Mouse (Mus musculus): ENCODE data around the gene Kbtbd6. TPM values are rescaled to one million over a fixed set of nuclear protein-coding genes. Genes with fewer than 3 reads are reported as not detected.
"Not testable (repeated sequence)": the region's sequence is repeated elsewhere in the genome, so short reads cannot be mapped to it uniquely, and the experiment has no call there.

Gene Kbtbd6
- polyA plus RNA-seq (2016; fragmentation: Nextera tagmentation; extraction: Ambion mirVana), result 2.9 and 3.8 TPM in 2 replicates

DNA sequence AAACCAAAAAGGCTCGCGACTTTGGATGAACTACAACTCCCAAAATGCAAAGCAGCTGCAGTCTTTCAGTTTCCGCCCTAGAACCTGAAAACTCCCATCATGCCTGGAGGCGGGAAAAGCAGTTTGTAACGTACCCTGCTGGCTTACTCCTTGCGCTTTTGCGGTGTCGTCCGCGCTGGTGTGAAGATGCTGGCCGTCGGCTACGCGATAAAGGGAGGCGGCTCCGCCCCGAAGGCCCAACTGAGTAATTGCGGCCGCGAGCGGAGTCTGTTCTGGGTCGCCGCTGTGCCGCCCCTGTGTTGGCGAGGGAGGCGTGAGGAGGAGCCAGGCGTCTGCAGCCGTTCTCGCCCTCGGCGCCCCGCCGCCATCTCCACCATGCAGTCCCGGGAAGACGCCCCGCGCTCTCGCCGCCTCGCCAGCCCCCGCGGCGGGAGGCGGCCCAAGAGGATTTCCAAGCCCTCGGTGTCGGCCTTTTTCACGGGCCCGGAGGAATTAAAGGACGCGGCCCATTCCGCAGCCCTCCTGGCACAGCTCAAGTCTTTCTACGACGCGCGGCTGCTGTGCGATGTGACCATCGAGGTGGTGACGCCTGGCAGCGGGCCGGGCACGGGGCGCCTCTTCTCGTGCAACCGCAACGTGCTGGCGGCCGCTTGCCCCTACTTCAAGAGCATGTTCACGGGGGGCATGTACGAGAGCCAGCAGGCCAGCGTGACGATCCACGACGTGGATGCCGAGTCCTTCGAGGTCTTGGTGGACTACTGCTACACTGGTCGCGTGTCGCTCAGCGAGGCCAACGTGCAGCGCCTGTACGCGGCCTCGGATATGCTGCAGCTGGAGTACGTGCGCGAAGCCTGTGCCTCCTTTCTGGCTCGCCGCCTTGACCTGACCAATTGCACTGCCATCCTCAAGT is at the start of gene Kbtbd6:
Gene Kbtbd6, plus strand, starts transcription at position 155 of the 910 bp plus-strand sequence.
- H3K4me1 ChIP-seq; H3K36me3 ChIP-seq; H3K27me3 ChIP-seq (ENCODE audit: insufficient read depth, poor library complexity, severe bottlenecking); H3K9me3 ChIP-seq: not testable (repeated sequence)
- Histone ChIP-seq H3K27ac (peak within 1 kb of the TSS; percentile 89), H3K4me3 (peak within 1 kb of the TSS; percentile 64)
- DNase-seq (ENCODE audit: low spot score), result peak; percentile 97
- 10% methylated on average over 40 of the region's 89 CpGs for WGBS

DNA sequence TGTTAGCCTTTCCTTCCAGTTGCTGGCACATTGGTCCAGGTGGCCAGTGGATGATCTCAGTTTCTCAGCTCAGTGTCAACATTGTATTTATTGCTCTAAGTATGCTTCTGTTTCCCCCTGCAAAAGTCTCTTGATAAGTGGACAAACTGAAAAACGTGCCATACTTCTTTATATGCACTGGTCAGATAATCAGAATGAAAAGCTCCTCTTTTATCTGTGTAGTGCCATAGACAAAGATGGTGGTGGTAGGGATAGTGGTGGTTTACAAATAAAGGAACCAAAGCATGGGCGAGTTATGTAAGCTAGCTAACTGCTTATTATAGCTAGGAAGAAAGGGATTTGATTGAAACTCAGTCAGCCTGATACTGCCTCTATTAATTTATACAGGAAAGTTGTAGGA is 44.0 kb upstream of the Kbtbd6 start:
- WGBS, result 77% methylated on average over 2 of the region's 2 CpGs
- Histone ChIP-seq H3K36me3 (peaks cover 20% of the 10 kb centered on the region), H3K4me1 (no peaks in the 10 kb centered on the region)

DNA sequence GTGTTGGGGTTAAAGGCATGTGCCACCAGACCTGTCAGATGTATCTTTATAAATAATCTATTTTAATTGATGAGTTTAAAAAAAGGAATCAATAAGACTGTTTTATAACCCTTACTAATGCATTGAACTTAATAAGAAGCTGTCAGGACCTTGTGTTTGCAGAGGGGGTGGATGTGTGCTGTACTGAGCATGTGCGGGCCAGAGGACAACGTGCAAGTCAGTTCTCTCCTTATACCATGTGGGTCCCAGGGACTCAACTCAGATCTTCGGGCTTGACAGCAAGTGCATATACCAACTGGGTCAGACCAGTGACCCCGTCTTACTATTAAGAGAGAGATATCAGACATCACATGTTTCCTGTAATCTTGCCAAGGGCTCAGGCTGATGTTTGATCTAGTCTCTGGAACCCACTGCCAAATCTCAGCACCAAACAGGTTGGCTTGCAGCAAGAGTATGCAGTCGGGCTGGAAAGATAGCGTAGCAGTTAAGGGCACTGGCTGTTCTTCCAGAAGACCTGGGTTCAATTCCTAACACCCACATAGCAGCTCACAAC is 42.3 kb upstream of the Kbtbd6 start:
- no peaks in the 10 kb centered on the region for H3K27me3 ChIP-seq (ENCODE audit: insufficient read depth, poor library complexity, severe bottlenecking)
- no peaks in the 10 kb centered on the region for H3K4me1 ChIP-seq
- no peak for DNase-seq (ENCODE audit: low spot score)
- H3K27ac ChIP-seq, result no peak overlapping the region
- H3K36me3 ChIP-seq, result peaks cover 21% of the 10 kb centered on the region; the same call in 1 of the 2 replicates
- WGBS, result 85% methylated on average over 6 of the region's 6 CpGs
- H3K9me3 ChIP-seq, result no peaks in the 10 kb centered on the region
- H3K4me3 ChIP-seq, result no peak overlapping the region

More for the DNA sequence above, 44.0 kb upstream of the Kbtbd6 start:
- Histone ChIP-seq H3K9me3 (no peaks in the 10 kb centered on the region), H3K27ac (no peak overlapping the region), H3K4me3 (no peak overlapping the region), H3K27me3 (ENCODE audit: insufficient read depth, poor library complexity, severe bottlenecking) (no peaks in the 10 kb centered on the region)
- no peak for DNase-seq (ENCODE audit: low spot score)

DNA sequence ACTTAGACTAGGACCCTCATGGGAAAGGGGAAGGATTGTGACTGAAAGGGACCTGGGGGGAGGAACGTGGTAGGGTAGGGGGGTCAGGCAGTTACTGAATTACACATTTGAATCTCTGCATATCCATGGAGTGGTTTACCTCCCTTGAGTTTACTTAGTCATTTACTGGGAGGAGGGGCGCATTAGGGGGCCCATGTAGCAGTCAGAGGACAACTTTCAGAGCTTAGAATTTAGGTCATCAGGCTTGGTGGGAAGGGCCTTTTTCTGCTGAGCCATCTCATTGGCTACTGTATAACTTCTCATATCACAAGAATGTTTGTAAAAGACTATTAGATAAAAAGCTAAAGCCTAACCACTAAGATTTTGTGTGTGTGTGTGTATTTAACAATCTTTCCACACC is 41.0 kb upstream of the Kbtbd6 start:
- H3K27ac ChIP-seq, result no peak overlapping the region
- H3K27me3 ChIP-seq (ENCODE audit: insufficient read depth, poor library complexity, severe bottlenecking), result no peaks in the 10 kb centered on the region
- H3K9me3 ChIP-seq, result no peaks in the 10 kb centered on the region
- peaks cover 23% of the 10 kb centered on the region; the same call in 1 of the 2 replicates for H3K36me3 ChIP-seq
- H3K4me1 ChIP-seq, result no peaks in the 10 kb centered on the region
- no peak overlapping the region for H3K4me3 ChIP-seq
- no peak for DNase-seq (ENCODE audit: low spot score)
- 75% methylated on average over 2 of the region's 2 CpGs for WGBS

DNA sequence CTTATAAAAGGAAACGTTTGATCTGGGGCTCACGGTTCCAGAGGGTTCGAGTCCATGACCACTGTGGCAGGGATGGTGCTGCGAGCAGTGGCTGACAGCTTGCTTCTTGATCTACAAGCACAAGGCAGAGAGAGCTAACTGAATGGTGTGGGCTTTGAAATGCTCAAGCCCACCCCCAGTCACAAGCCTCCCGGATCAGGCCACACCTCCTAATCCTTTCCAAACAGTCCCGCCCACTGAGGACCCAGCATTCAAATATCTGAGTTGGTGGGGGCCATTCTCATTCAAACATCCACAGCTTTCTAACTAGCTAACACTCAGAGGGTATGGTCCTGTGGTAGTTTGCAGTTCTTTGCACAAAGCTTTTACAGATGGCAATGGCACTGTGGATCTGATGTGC is 38.5 kb upstream of the Kbtbd6 start:
- WGBS, result 85% methylated on average over 6 of the region's 6 CpGs
- Histone ChIP-seq H3K4me3 (no peak overlapping the region), H3K27me3 (ENCODE audit: insufficient read depth, poor library complexity, severe bottlenecking) (no peaks in the 10 kb centered on the region), H3K9me3 (no peaks in the 10 kb centered on the region), H3K27ac (no peak overlapping the region), H3K4me1 (no peaks in the 10 kb centered on the region), H3K36me3 (peaks cover 22% of the 10 kb centered on the region)
- no peak for DNase-seq (ENCODE audit: low spot score)

DNA sequence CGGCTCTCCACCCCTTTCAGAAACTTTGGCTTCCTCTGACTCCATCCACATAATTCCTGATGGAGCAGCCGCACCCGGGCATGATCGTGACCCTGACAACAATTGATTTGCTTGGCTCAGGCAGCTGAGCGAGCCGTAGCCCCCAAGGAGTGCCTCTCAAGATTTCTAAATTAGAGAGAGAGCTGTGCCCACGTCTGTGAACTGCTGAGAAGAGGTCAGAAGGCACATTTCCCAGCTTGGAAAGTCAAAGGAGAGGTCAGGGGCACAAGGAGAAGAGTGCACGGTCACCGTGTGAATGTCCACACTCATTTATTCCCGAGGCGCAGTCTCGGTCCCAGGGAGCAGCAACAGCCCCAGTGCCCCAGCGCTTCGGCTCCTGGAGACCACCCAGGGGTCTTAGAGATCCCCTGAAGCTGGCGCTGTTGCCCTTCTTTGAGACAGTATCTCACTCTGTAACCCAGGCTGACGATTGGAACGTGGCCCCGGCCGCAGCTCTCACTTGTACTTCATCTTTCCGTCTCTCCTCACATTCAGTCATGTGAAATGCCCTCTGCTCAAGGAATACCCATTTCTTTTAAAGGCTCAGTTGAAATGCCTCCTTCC is 31.5 kb upstream of the Kbtbd6 start:
- Histone ChIP-seq H3K4me1 (no peaks in the 10 kb centered on the region; the same call in 1 of the 2 replicates), H3K4me3 (no peak overlapping the region), H3K27ac (no peak overlapping the region), H3K27me3 (ENCODE audit: insufficient read depth, poor library complexity, severe bottlenecking) (no peaks in the 10 kb centered on the region), H3K9me3 (no peaks in the 10 kb centered on the region), H3K36me3 (peaks cover 23% of the 10 kb centered on the region)
- 72% methylated on average over 20 of the region's 20 CpGs for WGBS
- DNase-seq (ENCODE audit: low spot score), result no peak

DNA sequence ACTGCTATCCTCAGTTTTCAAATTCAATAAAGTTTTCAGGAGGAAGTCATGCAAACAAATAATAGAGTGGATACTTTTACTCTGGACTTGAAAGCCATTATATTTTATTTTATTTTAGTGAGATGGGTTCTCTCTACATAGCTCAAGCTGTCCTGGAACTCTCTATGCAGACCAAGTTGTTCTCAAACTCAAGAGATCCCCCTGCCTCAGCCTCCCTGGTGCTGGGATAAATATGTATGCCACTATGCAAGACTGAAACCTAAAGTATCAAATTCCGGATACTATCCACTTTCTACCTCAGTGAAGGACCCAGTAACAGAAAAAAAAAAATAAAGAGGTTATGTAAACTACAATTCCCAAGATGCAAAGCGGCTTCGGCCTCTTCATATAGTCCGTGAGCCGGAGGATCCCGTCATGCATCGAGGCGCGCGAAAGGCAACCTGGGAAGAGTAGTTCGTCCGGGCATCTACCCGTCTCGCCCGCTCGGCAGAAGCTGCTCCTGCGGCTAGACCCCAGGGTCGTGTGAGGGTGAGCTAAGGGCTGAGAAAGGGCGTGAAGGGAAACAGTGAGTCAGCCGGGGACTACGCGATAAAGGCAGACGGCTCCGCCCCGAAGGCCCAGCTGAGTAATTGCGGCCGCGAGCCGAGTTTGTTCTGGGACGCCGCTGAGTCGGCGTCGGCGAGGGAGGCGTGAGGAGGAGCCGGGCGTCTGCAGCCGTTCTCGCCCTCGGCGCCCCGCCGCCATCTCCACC is 25.5 kb upstream of the Kbtbd6 start, which contains the start of gene Kbtbd7:
Gene Kbtbd7, plus strand, starts transcription at position 533 of the 751 bp plus-strand sequence.
- 0 out of 2 replicates have a peak, but pooled peaks cover 7% of the 10 kb centered on the region for H3K9me3 ChIP-seq
- H3K27me3 ChIP-seq (ENCODE audit: insufficient read depth, poor library complexity, severe bottlenecking), result no peaks in the 10 kb centered on the region
- H3K36me3 ChIP-seq, result peaks cover 12% of the 10 kb centered on the region
- peak; percentile 99 for DNase-seq (ENCODE audit: low spot score)
- peak within 1 kb of the TSS; percentile 57 for H3K4me3 ChIP-seq
- 0 out of 2 replicates have a peak, but pooled peaks cover 3% of the 10 kb centered on the region for H3K4me1 ChIP-seq
- WGBS, result 1% methylated on average over 40 of the region's 44 CpGs
- H3K27ac ChIP-seq, result peak within 1 kb of the TSS; percentile 89

DNA sequence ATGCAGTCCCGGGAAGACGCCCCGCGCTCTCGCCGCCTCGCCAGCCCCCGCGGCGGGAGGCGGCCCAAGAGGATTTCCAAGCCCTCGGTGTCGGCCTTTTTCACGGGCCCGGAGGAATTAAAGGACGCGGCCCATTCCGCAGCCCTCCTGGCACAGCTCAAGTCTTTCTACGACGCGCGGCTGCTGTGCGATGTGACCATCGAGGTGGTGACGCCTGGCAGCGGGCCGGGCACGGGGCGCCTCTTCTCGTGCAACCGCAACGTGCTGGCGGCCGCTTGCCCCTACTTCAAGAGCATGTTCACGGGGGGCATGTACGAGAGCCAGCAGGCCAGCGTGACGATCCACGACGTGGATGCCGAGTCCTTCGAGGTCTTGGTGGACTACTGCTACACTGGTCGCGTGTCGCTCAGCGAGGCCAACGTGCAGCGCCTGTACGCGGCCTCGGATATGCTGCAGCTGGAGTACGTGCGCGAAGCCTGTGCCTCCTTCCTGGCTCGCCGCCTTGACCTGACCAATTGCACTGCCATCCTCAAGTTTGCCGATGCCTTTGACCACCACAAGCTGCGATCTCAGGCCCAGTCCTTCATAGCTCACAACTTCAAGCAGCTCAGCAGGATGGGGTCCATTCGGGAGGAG is 24.8 kb upstream of the Kbtbd6 start:
- H3K9me3 ChIP-seq; DNase-seq (ENCODE audit: low spot score); H3K4me1 ChIP-seq; H3K27me3 ChIP-seq (ENCODE audit: insufficient read depth, poor library complexity, severe bottlenecking): not testable (repeated sequence)
- peak overlapping the region; percentile 89 for H3K27ac ChIP-seq
- WGBS, result 30% methylated on average over 16 of the region's 59 CpGs
- H3K4me3 ChIP-seq, result peak overlapping the region; percentile 57
- peaks cover 12% of the 10 kb centered on the region for H3K36me3 ChIP-seq

DNA sequence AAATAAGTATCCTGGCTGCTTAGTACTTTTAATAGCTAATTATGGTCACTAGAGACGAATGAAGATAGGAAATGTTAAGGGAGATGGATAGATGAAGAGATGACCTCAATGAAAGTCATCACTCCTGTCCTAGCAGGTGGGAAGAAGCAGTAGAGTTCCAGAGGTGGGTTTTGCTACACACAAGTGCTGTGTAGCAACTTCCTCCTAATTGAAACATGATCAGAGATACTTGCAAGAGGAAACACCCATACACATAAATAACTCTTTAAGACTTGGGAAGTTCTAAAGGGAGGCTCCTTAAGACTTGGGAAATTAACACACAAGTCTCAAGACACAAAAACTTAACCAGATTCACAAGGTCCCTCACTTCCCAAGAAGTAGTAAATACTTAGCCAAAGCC is 17.6 kb upstream of the Kbtbd6 start:
- WGBS, result 76% methylated on average over 1 of the region's 1 CpGs
- Histone ChIP-seq H3K4me3 (no peak overlapping the region), H3K9me3 (no peaks in the 10 kb centered on the region), H3K36me3 (no peaks in the 10 kb centered on the region), H3K27ac (no peak overlapping the region), H3K4me1 (no peaks in the 10 kb centered on the region), H3K27me3 (ENCODE audit: insufficient read depth, poor library complexity, severe bottlenecking) (no peaks in the 10 kb centered on the region)
- DNase-seq (ENCODE audit: low spot score), result no peak

DNA sequence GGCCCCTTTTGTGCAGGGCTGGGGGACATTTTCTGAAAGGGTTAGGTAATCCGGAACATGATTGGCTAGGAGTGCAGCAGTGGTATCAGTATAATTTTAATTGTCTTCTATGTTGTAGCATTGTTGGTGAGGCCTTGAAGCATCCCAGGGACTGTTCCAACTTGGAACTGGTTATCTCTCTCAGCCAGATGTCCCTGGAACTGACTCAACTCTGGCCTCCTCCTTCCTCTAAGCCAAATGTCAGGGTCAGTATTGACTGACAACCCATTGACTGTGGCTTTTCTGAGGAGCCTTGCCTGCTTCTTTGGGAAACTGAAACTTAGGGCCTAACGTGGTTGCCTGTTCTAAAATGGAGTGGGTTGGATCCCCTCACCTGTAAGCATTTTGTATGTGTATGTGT is 11.0 kb upstream of the Kbtbd6 start:
- Histone ChIP-seq H3K4me1 (no peaks in the 10 kb centered on the region), H3K27me3 (ENCODE audit: insufficient read depth, poor library complexity, severe bottlenecking) (no peaks in the 10 kb centered on the region), H3K9me3 (no peaks in the 10 kb centered on the region; the same call in 1 of the 2 replicates), H3K27ac (no peak overlapping the region), H3K36me3 (no peaks in the 10 kb centered on the region), H3K4me3 (no peak overlapping the region)
- WGBS, result 83% methylated on average over 2 of the region's 2 CpGs
- DNase-seq (ENCODE audit: low spot score), result no peak

DNA sequence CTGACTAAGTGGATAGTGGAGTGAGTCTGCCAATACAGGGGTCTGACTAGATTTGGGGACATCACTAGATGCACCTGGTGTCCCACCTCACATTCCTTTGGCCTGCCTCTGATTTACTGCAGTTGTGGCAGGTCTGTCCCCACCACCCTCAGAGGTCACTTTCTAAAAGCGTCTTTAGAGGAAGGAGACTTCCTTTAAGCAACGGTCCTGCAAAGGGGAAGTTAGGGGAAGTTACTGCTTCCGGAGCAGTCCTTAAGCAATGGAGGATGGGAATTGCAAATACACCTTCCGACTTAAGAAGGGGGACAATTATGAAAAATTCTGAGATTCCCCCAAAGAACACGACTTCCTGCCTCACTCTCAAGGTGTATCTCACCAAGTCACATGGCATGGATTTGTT is 10.2 kb upstream of the Kbtbd6 start:
- H3K36me3 ChIP-seq, result no peaks in the 10 kb centered on the region
- H3K4me1 ChIP-seq, result no peaks in the 10 kb centered on the region
- H3K4me3 ChIP-seq, result no peak overlapping the region
- H3K27me3 ChIP-seq (ENCODE audit: insufficient read depth, poor library complexity, severe bottlenecking), result no peaks in the 10 kb centered on the region
- H3K9me3 ChIP-seq, result no peaks in the 10 kb centered on the region; the same call in 1 of the 2 replicates
- no peak for DNase-seq (ENCODE audit: low spot score)
- no peak overlapping the region for H3K27ac ChIP-seq
- WGBS, result 74% methylated on average over 5 of the region's 5 CpGs

DNA sequence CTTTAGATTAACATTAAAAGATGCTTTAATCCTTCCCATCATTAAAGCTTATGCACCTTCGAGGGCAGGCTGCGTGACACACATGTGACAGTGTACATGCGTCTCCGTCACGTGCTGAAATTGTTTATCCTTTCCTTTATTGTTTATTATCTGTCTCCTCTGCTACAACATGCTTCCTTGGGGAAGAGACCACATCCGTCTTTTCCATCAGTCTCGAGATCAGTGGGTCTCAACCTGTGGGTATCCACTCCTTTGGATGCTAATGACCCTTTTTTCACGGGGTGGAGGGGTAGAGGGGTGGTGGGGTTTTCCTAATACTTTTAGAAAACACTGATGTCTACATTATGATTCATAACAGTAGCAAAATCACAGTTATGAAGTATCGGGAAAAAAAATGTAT is 7.0 kb upstream of the Kbtbd6 start:
- Histone ChIP-seq H3K9me3 (no peaks in the 10 kb centered on the region; the same call in 1 of the 2 replicates), H3K4me3 (no peak overlapping the region), H3K27ac (no peak overlapping the region), H3K4me1 (no peaks in the 10 kb centered on the region), H3K36me3 (no peaks in the 10 kb centered on the region), H3K27me3 (ENCODE audit: insufficient read depth, poor library complexity, severe bottlenecking) (no peaks in the 10 kb centered on the region)
- WGBS, result 84% methylated on average over 9 of the region's 9 CpGs
- no peak for DNase-seq (ENCODE audit: low spot score)

Measured in heart, embryonic 10.5 days (tissue).